Mouse (Mus musculus) CH12F3 (cell line): ENCODE measurements around the gene B3gat1.

Experiments
- in situ Hi-C: fragments of 300-500 bp; cut with MboI; formaldehyde crosslinking; loops from 2 replicates; pipeline ENCODE4 v1.14.3; 2020; ENCODE audit warnings: low sequenced_read_pairs

Gene B3gat1

GRCm38 (mm10) chr9:26733206-26733891, at the start of gene B3gat1:
TSS of gene B3gat1 (plus strand) at chr9:26733728.
- in situ Hi-C loops: no loop called here

- in situ Hi-C loops: no loop called here
Observed at GRCm38 (mm10) chr9:26689171-26689570, 44.4 kb upstream of the B3gat1 start.

- in situ Hi-C loops: no loop called here
Observed at GRCm38 (mm10) chr9:26689956-26690698, 43.4 kb upstream of the B3gat1 start.

GRCm38 (mm10) chr9:26692641-26693040, 40.9 kb upstream of the B3gat1 start:
- in situ Hi-C loops: no loop called here

GRCm38 (mm10) chr9:26694656-26695055, 38.9 kb upstream of the B3gat1 start:
- in situ Hi-C loops: no loop called here

- in situ Hi-C loops: no loop called here
Observed at GRCm38 (mm10) chr9:26695178-26695577, 38.4 kb upstream of the B3gat1 start.

- in situ Hi-C loops: no loop called here
Observed at GRCm38 (mm10) chr9:26698286-26698685, 35.2 kb upstream of the B3gat1 start.

- in situ Hi-C loops: no loop called here
Observed at GRCm38 (mm10) chr9:26700329-26700728, 33.2 kb upstream of the B3gat1 start.

GRCm38 (mm10) chr9:26718388-26718787, 15.1 kb upstream of the B3gat1 start:
- in situ Hi-C loops: no loop called here

GRCm38 (mm10) chr9:26721771-26722170, 11.8 kb upstream of the B3gat1 start:
- in situ Hi-C loops: no loop called here

- in situ Hi-C loops: no loop called here
Observed at GRCm38 (mm10) chr9:26725709-26726108, 7.8 kb upstream of the B3gat1 start.

GRCm38 (mm10) chr9:26727445-26727844, 6.1 kb upstream of the B3gat1 start:
- in situ Hi-C loops: no loop called here

- in situ Hi-C loops: no loop called here
Observed at GRCm38 (mm10) chr9:26728556-26728955, 5.0 kb upstream of the B3gat1 start.

GRCm38 (mm10) chr9:26733986-26734385, 458 bp downstream of the B3gat1 start:
- in situ Hi-C loops: no loop called here

- in situ Hi-C loops: no loop called here
Observed at GRCm38 (mm10) chr9:26737116-26737515, 3.6 kb downstream of the B3gat1 start.

- in situ Hi-C loops: no loop called here
Observed at GRCm38 (mm10) chr9:26742817-26743216, 9.3 kb downstream of the B3gat1 start.

- in situ Hi-C loops: no loop called here
Observed at GRCm38 (mm10) chr9:26747121-26747520, 13.6 kb downstream of the B3gat1 start.

- in situ Hi-C loops: no loop called here
Observed at GRCm38 (mm10) chr9:26748893-26749292, 15.4 kb downstream of the B3gat1 start.

- in situ Hi-C loops: loop anchor here (25.0 kb wide), 1 partner anchor 1048 kb away; no protein-coding TSS in a partner anchor
Observed at GRCm38 (mm10) chr9:26760081-26760480, 26.6 kb downstream of the B3gat1 start.

GRCm38 (mm10) chr9:26760576-26760975, 27.0 kb downstream of the B3gat1 start:
- in situ Hi-C loops: loop anchor here (25.0 kb wide), 1 partner anchor 1048 kb away; no protein-coding TSS in a partner anchor

GRCm38 (mm10) chr9:26762477-26762876, 28.9 kb downstream of the B3gat1 start:
- in situ Hi-C loops: loop anchor here (25.0 kb wide), 1 partner anchor 1050 kb away; no protein-coding TSS in a partner anchor

- in situ Hi-C loops: loop anchor here (25.0 kb wide), 1 partner anchor 1056 kb away; no protein-coding TSS in a partner anchor
Observed at GRCm38 (mm10) chr9:26768181-26768580, 34.7 kb downstream of the B3gat1 start.
